Mouse (Mus musculus): ENCODE data around the gene Thrap3.
"Not testable (repeated sequence)": the region's sequence is repeated elsewhere in the genome, so short reads cannot be mapped to it uniquely, and the experiment has no call there.

Thrap3 gene

DNA sequence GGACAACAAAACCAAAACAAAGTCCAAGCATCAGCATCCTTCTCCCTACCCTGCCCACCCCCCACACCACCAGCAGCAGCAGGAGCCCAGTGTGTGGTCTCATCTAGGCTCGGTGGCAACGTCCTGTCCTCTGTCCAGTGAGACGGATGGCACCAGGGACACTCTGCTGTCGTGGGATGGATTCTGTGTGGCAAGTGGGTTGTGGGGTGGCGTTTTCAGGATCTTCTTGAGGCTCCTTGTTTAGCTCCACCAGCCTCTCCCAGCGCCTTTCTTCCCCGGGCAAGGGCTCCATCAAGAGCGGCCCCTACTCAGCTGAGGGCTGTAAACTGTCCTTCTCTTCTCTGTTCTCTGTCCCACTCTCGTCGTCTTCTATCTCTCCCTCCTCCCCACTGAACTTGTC lies 37.5 kb downstream of the Thrap3 start:
- DNase-seq (ENCODE audit: low spot score): not testable (repeated sequence)

DNA sequence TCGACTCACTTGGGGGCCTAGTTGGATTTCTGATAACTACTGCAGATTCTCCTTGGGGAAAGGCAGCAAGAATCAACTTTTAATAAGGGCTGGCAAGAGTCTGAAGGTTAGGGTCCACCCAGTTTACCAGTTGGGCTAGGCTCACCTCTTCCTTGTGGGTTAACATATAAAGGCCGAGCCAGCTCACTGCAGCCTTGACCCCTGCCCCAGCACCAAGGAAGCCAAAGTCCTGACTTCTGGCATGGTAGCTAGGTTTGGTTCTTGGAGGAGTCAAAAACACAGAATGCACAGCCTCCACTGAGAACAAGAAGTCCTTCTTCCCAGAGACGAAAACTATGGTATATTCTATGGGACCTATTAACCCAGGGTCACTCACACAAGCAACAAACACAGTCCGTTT lies 38.9 kb downstream of the Thrap3 start:
- DNase-seq (ENCODE audit: low spot score): no peak

DNA sequence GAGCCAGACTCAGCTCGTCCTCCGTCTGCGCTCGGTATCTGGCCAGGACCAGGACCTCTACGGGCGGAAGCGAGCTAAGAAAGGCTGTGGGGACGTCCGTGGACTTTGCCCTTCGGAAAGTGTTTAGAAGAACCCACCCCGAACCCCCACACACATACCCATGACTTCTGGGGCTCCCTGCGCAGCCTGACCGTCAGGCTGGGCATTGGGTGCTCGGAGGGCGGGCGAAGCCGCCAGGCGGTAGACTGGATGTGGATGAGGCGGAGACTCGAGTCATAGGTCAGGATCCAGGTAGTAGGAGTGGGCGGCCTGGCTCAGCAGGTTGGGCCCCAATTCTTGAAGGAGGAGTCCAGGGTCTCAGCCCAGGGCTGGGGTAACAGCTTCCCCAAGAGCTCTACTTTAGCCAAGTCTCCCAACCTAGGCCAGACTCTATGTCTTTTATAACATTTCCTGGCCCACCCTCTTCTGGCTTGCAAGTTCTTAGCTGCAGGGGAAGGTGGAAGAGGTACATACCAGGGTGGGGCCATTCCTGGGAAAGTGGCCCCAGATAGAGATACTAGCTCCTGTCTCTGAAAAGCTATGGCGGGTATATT lies 39.4 kb downstream of the Thrap3 start, which contains the start of gene Sh3d21:
Sh3d21 (minus strand) TSS at position 425 of the 593 bp plus-strand sequence.
- no peak for DNase-seq (ENCODE audit: low spot score)

DNA sequence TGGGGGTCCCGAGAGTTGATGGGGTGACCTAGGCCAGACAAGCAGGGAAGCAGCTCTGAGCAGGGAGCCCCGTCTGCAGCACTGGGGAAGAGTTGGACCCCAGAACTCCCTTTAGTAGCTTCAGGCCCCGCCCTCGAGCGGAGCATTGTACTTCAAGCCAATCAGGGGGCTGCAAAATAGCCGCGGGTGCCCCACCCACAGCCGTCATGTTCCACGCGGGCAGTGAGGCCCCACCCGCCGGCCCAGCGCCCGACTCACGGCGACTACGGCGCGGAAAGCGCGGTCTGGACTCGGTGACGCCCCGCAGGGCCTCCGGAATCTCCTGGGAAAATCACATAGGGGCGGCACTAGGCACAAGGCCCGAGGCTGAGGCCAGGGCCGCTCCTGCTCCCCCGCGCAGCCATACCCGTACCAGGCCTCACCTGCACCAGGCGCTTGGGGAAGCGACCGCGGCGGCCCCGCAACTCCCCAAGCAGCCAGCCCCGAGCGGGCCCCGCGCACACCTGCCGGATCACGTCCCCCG lies 40.0 kb downstream of the Thrap3 start:
- DNase-seq (ENCODE audit: low spot score): no peak

DNA sequence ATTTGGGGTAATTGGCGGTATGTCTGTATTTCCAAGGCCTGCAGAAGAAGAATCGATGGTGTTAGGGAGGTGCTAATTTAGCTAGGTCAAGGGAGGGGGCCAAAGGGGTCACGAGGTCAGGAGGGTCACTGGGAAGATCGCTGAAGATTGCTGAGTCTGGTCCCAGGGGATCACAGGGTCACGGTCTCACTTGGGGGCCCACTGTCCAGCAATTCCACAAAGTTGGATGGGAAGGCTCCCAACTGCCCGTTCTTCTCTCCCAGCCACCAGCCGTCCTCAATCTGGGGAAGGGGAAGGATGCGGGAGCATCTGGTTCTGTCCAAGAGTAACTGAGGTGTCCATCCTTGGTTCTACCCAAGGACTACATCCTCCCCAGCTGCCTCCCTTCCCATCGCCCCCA lies 40.6 kb downstream of the Thrap3 start:
- no peak for DNase-seq (ENCODE audit: low spot score)

DNA sequence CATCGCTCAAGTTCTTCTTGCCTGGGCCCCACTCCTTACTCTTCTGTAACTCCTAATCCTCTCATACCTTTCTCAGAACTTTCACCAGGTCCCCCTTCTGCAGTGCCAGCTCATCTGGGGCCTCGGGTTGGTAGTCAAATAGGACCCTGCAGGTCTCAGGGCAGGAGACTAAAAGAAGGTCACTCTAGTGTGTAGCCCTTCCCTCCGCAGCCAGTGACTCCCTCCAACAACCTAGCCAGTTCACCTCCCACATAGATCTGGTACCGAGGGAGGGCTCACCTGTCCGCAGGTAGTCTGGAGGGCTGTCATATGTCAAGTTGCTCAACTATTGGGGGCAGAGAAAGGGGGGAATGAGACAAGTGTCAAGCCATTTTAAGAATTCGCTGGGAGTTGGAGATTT lies 41.1 kb downstream of the Thrap3 start:
- no peak for DNase-seq (ENCODE audit: low spot score)

DNA sequence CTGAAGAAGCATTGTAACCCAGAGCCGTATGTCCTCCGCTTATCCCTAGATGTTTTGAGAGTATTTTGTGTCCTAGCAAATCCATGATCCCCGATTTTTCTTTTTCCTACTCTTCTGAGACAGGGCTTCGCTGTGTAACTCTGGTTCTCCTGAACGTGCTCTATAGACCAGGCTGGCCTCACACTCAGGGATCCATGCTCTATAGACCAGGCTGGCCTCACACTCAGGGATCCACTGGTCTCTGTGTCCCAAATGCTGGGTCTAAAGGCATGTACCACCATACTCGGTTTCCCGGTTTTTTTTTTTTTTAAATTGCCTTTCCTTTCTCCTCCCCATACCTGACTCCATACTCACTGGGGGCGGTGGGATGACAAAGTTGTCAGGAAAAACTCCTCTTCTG lies 41.6 kb downstream of the Thrap3 start:
- DNase-seq (ENCODE audit: low spot score): no peak

DNA sequence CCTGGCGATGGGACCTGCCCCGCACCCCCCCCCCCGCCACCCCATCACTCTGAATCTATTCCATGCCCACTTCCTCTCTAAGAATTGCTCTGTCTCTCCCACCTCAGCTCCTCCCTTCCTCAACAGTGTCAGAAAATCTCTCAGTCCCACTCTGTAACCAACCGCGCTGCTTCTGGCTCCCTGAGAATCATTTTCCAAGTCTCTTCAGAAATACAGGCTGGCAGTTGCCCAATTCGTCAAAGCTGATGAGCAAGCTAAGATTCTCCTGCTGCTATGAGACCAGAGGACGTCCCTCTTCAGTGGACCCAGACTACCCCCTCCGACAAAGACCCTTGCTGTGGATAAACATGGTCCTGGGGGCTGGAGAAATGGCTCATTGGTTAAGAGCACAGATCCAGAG lies 43.1 kb downstream of the Thrap3 start:
- no peak for DNase-seq (ENCODE audit: low spot score)

DNA sequence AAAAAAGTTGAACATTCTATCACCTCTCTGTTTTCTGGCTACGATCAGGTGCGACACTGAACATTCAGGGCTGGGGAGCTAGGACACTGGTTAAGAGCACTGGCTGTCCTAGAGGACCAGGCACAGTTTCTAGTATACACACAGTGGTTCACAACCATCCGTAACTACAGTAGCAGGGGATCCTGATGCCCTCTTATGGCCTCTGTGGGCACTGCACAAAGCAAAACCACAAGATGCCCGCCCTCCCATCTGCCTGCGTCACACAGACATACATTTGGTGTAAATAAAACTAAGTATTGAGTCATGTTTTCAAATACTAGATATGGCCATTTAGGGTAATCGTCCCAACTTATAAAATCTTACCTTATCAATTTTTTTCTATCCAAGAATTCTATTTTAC lies 45.0 kb downstream of the Thrap3 start:
- no peak for DNase-seq (ENCODE audit: low spot score)

DNA sequence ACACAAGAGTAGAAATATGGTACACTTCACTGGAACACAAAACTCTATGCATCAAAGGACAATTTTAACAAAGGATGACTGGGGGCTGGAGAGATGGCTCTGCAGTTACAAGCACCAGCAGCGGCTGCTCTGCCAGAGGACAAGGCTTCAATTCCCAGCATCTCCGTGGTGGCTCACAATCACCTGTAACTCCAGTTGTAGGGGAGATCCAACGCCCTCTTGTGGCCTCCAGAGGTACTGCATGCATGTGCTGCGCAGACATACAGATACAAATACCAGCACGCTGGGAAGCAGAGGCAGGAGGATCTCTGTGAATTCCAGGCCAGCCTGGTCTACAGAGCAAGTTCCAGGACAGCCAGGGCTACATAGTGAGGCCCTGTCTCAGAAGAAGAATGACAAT lies 45.9 kb downstream of the Thrap3 start:
- DNase-seq (ENCODE audit: low spot score): no peak

DNA sequence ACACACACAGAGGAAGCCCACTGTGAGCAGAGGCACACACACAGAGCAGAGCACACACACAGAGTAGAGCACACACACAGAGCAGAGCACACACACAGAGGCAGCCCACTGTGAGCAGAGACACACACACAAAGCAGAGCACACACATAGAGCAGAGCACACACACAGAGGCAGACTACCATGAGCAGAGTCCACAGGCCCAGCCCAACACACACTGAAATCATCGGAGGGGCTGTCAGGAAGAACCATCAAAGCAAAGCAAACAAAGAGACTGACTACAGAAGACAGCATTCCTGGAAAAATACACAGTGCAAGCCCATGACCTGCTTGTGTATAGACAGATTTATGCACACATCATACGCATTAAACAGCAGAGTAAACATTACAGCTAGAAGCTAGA lies 46.7 kb downstream of the Thrap3 start:
- DNase-seq (ENCODE audit: low spot score): no peak

DNA sequence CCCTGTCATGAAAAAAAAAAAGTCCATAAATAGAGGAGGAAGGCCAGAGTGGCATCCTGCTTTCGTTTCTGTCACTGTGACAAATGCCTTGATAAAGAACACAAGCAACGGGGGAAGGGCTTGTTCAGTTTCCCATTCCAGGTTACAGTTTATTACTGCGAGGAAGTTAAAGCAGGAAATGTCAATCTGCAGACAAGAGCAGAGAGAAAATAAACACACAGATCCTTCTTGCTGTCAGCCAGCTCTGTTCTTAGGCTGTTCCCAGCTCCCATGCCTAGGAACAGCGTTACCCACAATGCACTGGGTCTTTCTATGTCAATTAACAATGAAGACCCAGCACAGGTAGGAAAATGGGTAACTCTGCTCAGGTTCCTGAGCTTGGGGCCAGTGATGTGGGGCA lies 47.4 kb downstream of the Thrap3 start:
- no peak for DNase-seq (ENCODE audit: low spot score)

DNA sequence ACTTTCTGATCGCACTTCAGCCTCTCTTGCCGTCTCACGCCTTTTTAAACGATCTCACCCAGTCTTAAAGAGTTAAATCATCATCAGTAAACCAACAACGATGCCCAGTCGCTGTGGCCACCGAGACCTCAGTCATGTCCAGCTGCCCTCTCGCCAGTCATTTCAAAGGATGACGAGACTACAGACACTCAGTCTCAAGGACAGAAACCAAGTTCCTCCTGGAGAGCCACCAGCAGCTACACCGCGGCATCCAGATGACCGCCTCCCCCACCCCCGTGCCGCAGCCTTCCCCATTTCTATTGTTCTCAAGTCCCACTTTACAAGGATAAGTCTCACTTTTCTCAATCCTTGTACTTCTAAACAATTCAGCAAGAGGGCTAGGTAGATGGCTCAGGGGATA lies 49.7 kb downstream of the Thrap3 start:
- no peak for DNase-seq (ENCODE audit: low spot score)

DNA sequence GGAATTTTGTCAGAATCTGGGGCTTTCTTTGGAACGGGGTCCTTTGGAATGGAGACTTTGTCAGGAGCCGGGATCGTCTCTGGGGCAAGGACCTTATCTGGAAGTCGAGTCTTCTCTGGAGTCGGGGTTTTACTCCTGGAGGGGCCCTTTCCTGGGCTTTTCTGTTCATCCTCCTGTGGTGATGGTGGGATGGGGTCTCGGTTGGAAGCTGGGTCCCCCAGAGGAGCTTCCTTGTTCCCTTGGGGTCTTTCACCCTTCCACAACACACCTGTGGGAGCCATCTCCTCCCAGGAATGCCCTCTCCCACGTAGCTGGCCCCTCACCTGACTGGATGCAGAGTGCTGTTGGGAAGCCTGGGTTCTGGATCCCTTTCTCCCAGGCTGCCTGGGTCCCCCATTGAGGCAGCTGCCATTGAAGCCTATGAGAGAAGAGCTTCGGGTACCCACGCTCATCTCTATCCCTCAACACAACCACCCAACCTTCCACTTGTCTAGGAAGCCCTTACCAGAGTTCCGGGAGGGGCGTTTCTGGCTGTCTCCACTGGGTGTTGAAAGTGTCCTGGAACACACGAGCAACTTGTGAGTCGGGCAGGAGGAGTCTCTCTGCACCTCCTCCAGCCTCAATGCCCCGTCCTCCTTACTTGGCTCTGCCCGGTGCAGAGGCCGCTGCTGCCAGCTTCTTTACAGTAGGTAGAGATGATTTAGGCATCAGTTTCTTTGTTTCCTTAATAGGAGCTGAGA lies 50.7 kb downstream of the Thrap3 start:
- DNase-seq (ENCODE audit: low spot score): no peak

DNA sequence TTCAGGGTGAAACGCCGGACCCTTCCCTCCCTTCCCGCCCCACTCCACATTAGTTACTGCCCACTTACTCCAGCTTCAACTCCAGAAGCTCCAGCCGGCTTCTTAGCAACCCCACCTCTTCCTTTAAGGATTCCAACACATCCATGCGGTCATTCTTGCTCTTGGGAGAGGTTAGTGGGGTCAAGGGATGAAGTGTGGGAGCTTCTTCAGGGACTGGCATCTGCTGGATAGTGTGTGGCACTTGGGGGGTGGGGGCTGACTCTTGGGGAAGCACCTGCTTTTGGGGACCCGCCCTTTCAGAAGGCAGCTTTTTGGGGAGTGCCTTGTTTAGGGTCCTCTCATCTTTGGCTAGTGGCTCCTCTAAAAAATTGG lies 51.6 kb downstream of the Thrap3 start:
- no peak for DNase-seq (ENCODE audit: low spot score)

DNA sequence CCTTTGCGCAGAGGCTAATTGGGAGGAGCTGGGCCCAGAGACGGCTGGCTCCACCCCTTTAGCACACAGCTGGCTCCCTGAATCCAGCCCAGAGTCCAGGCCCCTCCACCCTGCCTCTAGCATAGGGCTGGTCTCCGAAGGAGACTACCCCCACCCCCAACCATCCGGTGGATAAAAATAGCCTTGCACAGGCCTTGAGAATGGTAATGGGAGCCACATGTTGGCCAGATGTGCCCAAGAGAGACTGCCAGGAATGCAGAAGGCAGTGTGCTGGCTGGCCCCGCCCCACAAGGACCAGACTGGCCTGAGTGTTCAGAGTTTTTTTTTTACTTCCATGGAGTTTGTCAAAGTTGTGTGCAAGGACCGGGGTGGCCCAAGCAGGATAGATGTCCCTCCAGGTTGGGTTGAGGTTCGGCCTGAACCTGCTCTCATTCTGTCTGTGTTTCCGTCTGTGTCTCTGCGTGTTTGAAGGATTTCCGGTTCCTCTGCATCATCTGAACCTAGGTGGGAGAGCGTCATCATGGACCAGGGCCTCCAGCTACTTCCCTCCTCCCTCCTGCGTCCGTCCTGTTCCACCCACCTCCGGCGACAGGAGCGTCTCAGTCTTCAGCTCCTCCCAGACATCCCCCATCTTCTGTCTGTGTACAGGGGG lies 52.1 kb downstream of the Thrap3 start:
- DNase-seq (ENCODE audit: low spot score): peak; percentile 17

DNA sequence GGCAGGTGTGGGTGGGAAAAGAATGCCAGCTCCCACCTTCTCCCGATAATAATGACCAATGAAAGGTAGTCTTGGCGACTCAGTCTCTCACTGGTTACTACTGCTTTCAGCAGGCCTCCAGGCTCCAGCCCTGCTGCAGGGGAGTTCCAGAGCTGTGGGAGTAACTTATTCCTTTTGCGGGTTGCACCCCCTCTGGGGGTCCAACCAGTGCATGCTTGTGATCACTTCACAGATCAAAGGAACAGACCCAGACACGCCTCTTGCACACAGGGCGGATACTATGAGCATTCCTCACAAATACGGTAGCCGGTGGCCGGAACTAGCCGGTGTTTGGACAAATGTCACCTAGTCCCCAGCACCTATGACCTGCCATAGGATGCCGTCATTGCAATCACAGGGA lies 52.8 kb downstream of the Thrap3 start:
- no peak for DNase-seq (ENCODE audit: low spot score)

DNA sequence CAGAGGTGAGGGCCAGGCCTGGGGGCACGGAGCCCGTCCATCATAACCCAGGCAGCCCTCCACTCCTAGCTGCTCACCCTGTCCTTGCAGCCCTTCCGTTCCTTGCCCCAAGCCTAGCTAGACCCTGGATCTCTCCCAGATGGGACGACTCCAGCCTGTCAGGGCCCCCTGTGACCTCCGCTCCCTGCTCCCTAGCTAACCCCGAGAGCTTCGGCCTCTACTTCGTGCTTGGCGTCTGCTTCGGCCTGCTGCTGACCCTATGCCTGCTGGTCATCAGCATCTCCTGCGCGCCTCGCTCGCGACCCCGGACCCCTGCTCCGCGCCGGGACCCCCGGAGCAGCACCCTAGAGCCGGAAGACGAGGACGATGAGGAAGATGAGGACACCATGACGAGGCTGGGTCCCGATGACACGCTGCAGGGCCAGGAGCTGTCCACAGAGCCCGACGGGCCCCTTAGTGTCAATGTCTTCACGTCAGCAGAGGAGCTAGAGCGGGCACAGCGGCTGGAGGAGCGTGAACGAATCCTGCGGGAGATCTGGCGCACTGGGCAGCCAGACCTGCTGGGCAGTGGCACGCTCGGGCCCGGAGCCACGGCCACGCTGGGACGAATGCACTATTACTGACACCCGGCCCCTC lies 53.4 kb downstream of the Thrap3 start:
- no peak for DNase-seq (ENCODE audit: low spot score)

DNA sequence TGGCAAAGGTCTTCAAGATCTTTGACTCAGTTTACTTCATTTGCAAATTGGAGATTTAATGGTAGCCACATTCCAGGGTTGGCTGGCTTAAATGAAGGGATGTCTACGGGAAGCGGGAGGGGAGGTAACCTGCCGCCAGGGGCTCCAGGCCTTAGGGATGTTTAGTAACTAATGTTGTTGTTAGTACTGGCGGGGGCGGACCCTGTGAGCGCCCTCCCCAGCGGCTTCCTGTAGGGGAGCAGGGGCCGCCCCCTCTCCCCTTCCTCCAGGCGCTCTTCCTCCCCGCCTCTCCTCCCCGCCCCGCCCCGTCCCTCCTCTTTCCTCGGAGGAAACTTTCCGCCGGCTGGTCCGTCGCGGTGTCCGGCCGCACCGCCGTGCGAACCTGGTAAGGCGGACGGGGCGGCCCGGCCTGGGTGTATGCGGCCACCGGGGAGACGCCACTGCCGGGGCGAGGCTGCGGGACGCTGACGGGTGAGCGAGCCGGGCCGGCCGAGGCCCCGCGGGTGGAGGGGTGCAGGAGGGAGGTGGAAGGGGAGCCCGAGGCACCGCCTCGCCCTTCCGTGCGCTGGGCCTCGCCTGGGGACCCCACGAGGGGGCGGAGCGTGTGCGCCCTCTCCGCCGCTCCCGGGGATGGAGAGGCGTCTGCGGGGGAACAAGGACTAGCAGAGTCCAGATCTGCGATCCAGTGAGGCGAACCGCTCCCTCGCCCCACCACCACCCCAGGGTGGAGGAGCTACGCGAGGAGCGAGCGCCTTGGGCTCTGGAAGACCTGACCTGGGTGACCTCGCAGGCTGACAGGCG lies 54.2 kb downstream of the Thrap3 start:
- no peak for DNase-seq (ENCODE audit: low spot score)

DNA sequence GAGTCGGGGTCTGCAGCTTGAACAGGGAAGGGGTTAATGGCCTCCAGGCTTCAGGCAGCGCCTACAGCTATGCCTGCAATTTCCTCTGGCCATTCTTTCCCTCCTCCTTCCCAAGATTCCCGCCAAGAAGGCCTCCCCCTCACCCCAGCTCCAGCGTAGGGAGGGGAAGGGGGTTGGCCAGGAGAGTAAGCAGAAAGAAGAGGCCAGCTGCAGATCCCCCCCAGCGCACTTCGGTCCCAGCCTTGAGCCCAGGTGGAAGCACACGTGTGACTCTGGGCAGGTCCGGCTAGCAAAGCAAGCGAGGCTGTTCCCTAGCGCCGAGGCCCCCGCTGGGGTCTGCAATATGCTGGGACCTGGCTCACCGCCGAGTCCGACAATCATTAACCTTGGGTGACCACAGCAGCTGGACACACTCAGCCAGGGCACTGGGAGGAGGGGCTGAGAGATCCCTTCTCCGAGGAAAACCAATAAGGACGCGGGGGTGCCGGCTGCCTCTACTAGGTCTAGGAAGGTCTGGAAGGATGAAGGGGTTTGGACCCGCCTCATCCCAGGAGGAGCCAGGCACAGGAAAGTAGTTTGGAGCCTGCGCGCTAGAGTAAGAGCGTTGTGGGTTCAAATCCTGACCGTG lies 54.9 kb downstream of the Thrap3 start, which contains the start of gene Eva1b:
Eva1b (plus strand) TSS at position 212 of the 628 bp plus-strand sequence.
- no peak for DNase-seq (ENCODE audit: low spot score)

DNA sequence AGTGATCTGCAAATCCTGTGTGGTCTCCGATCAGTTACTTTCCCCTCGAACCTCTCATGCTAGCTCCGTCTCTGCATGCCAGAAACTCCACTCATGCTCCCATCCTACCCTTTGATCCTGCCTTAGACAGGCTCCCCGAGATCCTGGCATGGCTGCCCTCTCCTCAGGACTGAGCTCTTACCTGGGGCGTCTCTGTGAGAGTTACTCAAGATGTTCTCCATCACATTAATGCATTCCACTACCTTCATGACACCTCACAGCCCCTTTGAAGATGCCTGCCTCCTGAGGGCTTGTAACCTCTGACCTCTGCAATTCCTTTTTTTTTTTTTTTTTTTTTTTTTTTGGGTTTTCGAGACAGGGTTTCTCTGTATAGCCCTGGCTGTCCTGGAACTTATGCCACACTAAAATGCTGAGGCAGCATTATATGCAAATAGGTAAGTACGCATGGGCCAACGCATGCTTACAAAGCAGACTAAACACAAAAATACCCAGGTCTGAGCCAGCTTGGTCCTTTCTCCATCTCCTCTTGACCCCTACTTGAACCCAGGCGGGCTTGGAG lies 55.5 kb downstream of the Thrap3 start:
- DNase-seq (ENCODE audit: low spot score): no peak

Data from MN1 (cell line).